Mouse (Mus musculus): Measurements from ENCODE around the gene Gh.

Gh gene

GRCm38 (mm10) chr11:106307432-106307831, 5.8 kb upstream of the Gh start:
- DNase-seq, result no peak

GRCm38 (mm10) chr11:106306758-106307157, 5.1 kb upstream of the Gh start:
- DNase-seq, result no peak

- no peak for DNase-seq
Measured at GRCm38 (mm10) chr11:106306065-106306385, 4.4 kb upstream of the Gh start.

GRCm38 (mm10) chr11:106305348-106306064, 3.8 kb upstream of the Gh start:
- no peak for DNase-seq

GRCm38 (mm10) chr11:106302634-106303033, 969 bp upstream of the Gh start:
- no peak for DNase-seq

GRCm38 (mm10) chr11:106291861-106292260, 9.8 kb downstream of the Gh start:
- DNase-seq, result peak; percentile 91

- peak; percentile 56 for DNase-seq
Measured at GRCm38 (mm10) chr11:106290376-106290775, 11.3 kb downstream of the Gh start.

GRCm38 (mm10) chr11:106289369-106289768, 12.3 kb downstream of the Gh start:
- peak; percentile 94 for DNase-seq

- peak; percentile 89 for DNase-seq
Measured at GRCm38 (mm10) chr11:106286987-106287386, 14.7 kb downstream of the Gh start.

GRCm38 (mm10) chr11:106286206-106286605, 15.5 kb downstream of the Gh start:
- DNase-seq, result peak; percentile 66

GRCm38 (mm10) chr11:106284126-106284525, 17.5 kb downstream of the Gh start:
- peak; percentile 50 for DNase-seq

- DNase-seq, result peak; percentile 71
Measured at GRCm38 (mm10) chr11:106283371-106283770, 18.3 kb downstream of the Gh start.

- peak; percentile 38 for DNase-seq
Measured at GRCm38 (mm10) chr11:106282452-106282851, 19.2 kb downstream of the Gh start.

GRCm38 (mm10) chr11:106276454-106276853, 25.2 kb downstream of the Gh start, which contains the start of gene Tcam1:
Tcam1 (plus strand) TSS chr11:106276672.
- DNase-seq, result peak; percentile 91

GRCm38 (mm10) chr11:106274971-106275411, 26.7 kb downstream of the Gh start:
- no peak for DNase-seq

GRCm38 (mm10) chr11:106274374-106274773, 27.3 kb downstream of the Gh start:
- no peak for DNase-seq

- no peak for DNase-seq
Measured at GRCm38 (mm10) chr11:106273811-106274210, 27.9 kb downstream of the Gh start.

GRCm38 (mm10) chr11:106273311-106273684, 28.4 kb downstream of the Gh start:
- DNase-seq, result no peak

GRCm38 (mm10) chr11:106272644-106273310, 28.9 kb downstream of the Gh start, which contains the start of gene Smarcd2:
Smarcd2 (minus strand) TSS chr11:106272972.
- DNase-seq, result peak; percentile 100

- peak; percentile 74 for DNase-seq
Measured at GRCm38 (mm10) chr11:106271794-106272643, 29.6 kb downstream of the Gh start.

GRCm38 (mm10) chr11:106271131-106271793, 30.4 kb downstream of the Gh start:
- peak; percentile 70 for DNase-seq

- peak; percentile 78 for DNase-seq
Measured at GRCm38 (mm10) chr11:106269060-106269431, 32.6 kb downstream of the Gh start.

Measured in cerebellum, adult 11-12 months (tissue).